Mouse (Mus musculus): Measurements from ENCODE around the gene Olfr1353. TPM values are rescaled to one million over a fixed set of nuclear protein-coding genes. Genes with fewer than 3 reads are reported as not detected.
"Not testable (repeated sequence)": the region's sequence is repeated elsewhere in the genome, so short reads cannot be mapped to it uniquely, and the experiment has no call there.

Gene Olfr1353
- not detected in 2 replicates for polyA plus RNA-seq (2016; fragmentation: Nextera tagmentation; extraction: Ambion mirVana)

DNA sequence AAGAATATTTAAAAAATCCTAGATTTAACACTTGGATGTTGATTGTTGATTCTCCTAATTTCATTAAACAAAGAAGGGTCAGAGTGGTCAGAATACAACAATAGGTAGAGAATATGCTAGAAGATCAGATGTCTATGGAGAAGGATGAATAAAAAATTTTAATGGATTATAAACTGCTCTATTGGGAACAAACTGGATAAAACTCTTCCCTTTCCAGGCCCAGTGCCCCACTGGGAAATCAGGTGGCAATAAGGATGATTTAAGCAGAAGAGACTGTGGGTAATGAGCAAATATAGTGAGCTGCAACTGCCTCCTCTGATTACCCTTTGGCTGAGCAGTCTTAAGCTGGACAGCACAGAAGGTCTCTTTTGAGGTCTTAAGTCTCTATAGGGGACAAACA is at the start of gene Olfr1353:
TSS of gene Olfr1353 (plus strand) at position 301 of the 400 bp plus-strand sequence.
- ATAC-seq (ENCODE audit: insufficient number of reproducible peaks, insufficient read depth, low FRiP score, low TSS enrichment, low read depth); H3K27me3 ChIP-seq; H3K4me1 ChIP-seq (replicated peaks); H3K4me3 ChIP-seq (replicated peaks); H3K9ac ChIP-seq (replicated peaks); H3K9me3 ChIP-seq; H3K27ac ChIP-seq; H3K36me3 ChIP-seq; H3K4me2 ChIP-seq: not testable (repeated sequence)

GRCm38 (mm10) chr10:78950336-78950735 is 12.8 kb upstream of the Olfr1353 start, which contains the start of gene Olfr8:
TSS of gene Olfr8 (plus strand) at chr10:78950636.
- not testable (repeated sequence) for H3K4me2 ChIP-seq; ATAC-seq (ENCODE audit: insufficient number of reproducible peaks, insufficient read depth, low FRiP score, low TSS enrichment, low read depth); H3K4me1 ChIP-seq (replicated peaks); H3K27ac ChIP-seq; H3K4me3 ChIP-seq (replicated peaks); H3K9me3 ChIP-seq; H3K27me3 ChIP-seq; H3K9ac ChIP-seq (replicated peaks); H3K36me3 ChIP-seq
- WGBS = 89% methylated on average over 1 of the region's 1 CpGs

DNA sequence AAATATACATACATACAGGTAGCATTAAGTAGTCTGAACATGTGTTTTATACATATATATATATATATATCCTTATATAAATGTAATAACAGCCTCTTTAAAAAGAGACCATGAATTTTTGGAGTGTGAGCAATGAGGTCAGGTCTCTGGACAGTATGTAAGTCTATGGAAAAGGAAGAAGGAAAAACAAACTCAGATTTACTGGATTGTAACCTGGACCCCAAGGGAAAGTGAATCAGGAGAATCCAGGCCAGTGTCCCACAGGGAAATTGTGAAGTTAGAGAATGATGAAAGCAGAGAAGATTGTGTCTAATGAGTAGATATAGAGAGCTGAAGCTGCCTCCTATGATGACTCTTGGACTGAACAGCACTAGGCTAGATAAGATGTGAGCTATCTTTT is 17.6 kb downstream of the Olfr1353 start, which contains the start of gene Olfr1352:
TSS of gene Olfr1352 (plus strand) at position 301 of the 400 bp plus-strand sequence.
- no peak within 1 kb of the TSS for H3K4me3 ChIP-seq (replicated peaks)
- no peaks in the 10 kb centered on the region for H3K27me3 ChIP-seq
- H3K4me1 ChIP-seq (replicated peaks) = no peaks in the 10 kb centered on the region
- no peaks in the 10 kb centered on the region for H3K36me3 ChIP-seq
- no peak within 1 kb of the TSS for H3K4me2 ChIP-seq
- ATAC-seq (ENCODE audit: insufficient number of reproducible peaks, insufficient read depth, low FRiP score, low TSS enrichment, low read depth) = no peak
- H3K9ac ChIP-seq (replicated peaks) = no peak within 1 kb of the TSS
- H3K27ac ChIP-seq = no peak within 1 kb of the TSS
- H3K9me3 ChIP-seq = no peaks in the 10 kb centered on the region

GRCm38 (mm10) chr10:79012172-79012571 is 49.1 kb downstream of the Olfr1353 start, which contains the start of gene Olfr1351:
TSS of gene Olfr1351 (plus strand) at chr10:79012472.
- H3K4me1 ChIP-seq (replicated peaks) = no peaks in the 10 kb centered on the region
- no peaks in the 10 kb centered on the region for H3K27me3 ChIP-seq
- 72% methylated on average over 1 of the region's 1 CpGs for whole genome bisulfite sequencing
- H3K4me2 ChIP-seq = no peak within 1 kb of the TSS
- H3K36me3 ChIP-seq = no peaks in the 10 kb centered on the region
- no peak within 1 kb of the TSS for H3K9ac ChIP-seq (replicated peaks)
- no peak within 1 kb of the TSS for H3K4me3 ChIP-seq (replicated peaks)
- no peak for ATAC-seq (ENCODE audit: insufficient number of reproducible peaks, insufficient read depth, low FRiP score, low TSS enrichment, low read depth)
- no peak within 1 kb of the TSS for H3K27ac ChIP-seq
- H3K9me3 ChIP-seq = 0 out of 2 replicates have a peak, but pooled peaks cover 4% of the 10 kb centered on the region

Other genes with a start within 250 kb of the Olfr1353 start
- 0.15 and 0.18 TPM in 2 replicates for gene Casp14, start 245.0 kb upstream of the Olfr1353 start, polyA plus RNA-seq (2016; fragmentation: Nextera tagmentation; extraction: Ambion mirVana)
- gene Ccdc105, start 210.2 kb upstream of the Olfr1353 start, polyA plus RNA-seq (2016; fragmentation: Nextera tagmentation; extraction: Ambion mirVana) = 0.11 and 0.27 TPM in 2 replicates
- gene Slc1a6, start 182.8 kb upstream of the Olfr1353 start, polyA plus RNA-seq (2016; fragmentation: Nextera tagmentation; extraction: Ambion mirVana) = 1.2 and 1.5 TPM in 2 replicates
- not detected in 2 replicates for gene Olfr1356, start 111.1 kb upstream of the Olfr1353 start, polyA plus RNA-seq (2016; fragmentation: Nextera tagmentation; extraction: Ambion mirVana)
- not detected in 2 replicates for gene Olfr1355, start 87.8 kb upstream of the Olfr1353 start, polyA plus RNA-seq (2016; fragmentation: Nextera tagmentation; extraction: Ambion mirVana)
- gene Olfr1354, start 50.1 kb upstream of the Olfr1353 start, polyA plus RNA-seq (2016; fragmentation: Nextera tagmentation; extraction: Ambion mirVana) = not detected in 2 replicates
- not detected in 2 replicates for gene Olfr8, start 12.7 kb upstream of the Olfr1353 start, polyA plus RNA-seq (2016; fragmentation: Nextera tagmentation; extraction: Ambion mirVana)
- gene Olfr1352, start 17.7 kb downstream of the Olfr1353 start, polyA plus RNA-seq (2016; fragmentation: Nextera tagmentation; extraction: Ambion mirVana) = not detected in 2 replicates
- gene Olfr1351, start 49.2 kb downstream of the Olfr1353 start, polyA plus RNA-seq (2016; fragmentation: Nextera tagmentation; extraction: Ambion mirVana) = not detected in 2 replicates
- 0.13 TPM in 1 of 2 replicates, not detected in the other for gene Olfr57, start 65.4 kb downstream of the Olfr1353 start, polyA plus RNA-seq (2016; fragmentation: Nextera tagmentation; extraction: Ambion mirVana)
- 51.1 and 54.9 TPM in 2 replicates for gene 2610008E11Rik, start 134.3 kb downstream of the Olfr1353 start, polyA plus RNA-seq (2016; fragmentation: Nextera tagmentation; extraction: Ambion mirVana)
- gene Vmn2r80, start 185.5 kb downstream of the Olfr1353 start, polyA plus RNA-seq (2016; fragmentation: Nextera tagmentation; extraction: Ambion mirVana) = not detected in 2 replicates